Mouse (Mus musculus) urinary bladder, postnatal 4 days (tissue): ENCODE results near the gene Slc17a3.

ENCODE experiments used
- DNase-seq, 2 experiments: peaks; one replicate each; pipeline ENCODE4 v3.0.0; 2021 to 2022; ENCODE audit warnings: low spot score in 2 of 2

Gene Slc17a3

DNA sequence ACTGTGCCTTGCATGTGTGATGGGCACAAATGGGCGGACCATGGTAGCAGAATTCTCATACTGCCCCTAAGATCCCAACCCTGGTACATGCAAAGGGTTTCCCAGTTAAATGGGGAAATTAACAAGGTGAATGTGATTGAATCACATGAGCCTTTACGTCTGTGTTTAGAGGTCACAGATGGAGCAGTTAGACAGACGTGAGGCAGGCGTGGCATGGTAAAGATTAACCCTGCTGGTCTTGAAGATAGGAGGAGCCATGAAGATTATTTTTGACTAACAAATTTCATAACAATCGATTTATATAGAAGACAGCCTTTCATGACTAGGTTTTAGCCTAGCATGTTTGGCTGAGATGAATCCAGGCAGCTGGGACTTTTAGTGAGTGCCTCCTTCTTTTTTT lies 33.9 kb downstream of the Slc17a3 start:
- DNase-seq, result no peak

DNA sequence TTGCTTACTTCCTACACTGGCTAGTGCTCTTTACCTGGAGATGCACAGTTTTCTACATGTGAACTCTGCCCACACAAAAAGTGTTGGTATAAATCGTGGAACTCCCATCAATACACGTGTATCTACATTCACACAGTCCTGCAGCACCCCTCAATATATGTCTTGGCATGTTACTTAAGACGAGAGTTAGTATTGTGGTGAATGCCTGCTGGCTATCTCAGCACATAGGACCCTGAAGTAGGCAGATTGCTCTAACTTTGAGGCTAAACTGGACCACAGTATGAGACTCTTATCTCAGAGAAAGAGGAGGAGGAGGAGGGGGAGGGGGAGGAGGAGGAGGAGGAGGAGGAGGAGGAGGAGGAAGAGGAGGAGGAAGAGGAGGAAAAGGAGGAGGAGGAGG lies 39.9 kb downstream of the Slc17a3 start:
- DNase-seq, result no peak

DNA sequence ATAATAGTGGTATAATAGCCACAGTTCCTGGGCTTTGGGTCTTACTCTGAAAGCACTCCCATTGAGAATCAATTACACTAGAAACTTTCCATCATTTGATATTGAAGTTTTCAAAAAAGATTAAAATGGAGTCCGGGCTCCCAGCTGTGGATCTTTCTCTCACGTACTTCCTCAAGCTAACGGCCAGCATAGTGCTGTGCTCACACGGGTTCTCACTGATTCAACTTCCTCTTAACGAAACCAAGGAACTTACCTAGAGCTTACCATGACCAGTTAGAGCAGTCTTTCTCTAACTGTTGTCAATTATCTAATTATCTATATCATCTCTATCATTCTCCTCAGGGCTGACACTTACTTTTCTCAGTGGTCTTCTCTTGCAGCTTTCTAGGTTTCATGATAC lies 40.4 kb downstream of the Slc17a3 start:
- no peak for DNase-seq

DNA sequence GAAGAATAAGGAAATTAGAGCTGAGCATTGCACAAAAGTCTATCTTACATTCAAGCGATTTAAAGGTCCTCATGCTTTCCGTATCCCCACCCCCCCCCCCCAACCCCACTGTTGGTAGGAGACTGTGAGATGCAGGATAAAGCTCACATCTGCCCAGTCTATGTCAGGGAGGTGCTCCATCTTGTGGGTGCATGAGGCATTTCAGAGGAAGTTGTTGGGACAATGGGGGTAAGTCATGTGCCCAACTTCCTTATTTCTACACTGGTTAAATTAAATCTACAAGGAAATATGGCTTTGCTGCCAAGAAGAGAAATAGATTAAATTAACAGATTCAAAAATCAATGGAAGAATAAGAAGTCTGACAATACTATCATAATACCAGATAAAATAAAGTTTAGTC lies 46.3 kb downstream of the Slc17a3 start:
- DNase-seq, result no peak

DNA sequence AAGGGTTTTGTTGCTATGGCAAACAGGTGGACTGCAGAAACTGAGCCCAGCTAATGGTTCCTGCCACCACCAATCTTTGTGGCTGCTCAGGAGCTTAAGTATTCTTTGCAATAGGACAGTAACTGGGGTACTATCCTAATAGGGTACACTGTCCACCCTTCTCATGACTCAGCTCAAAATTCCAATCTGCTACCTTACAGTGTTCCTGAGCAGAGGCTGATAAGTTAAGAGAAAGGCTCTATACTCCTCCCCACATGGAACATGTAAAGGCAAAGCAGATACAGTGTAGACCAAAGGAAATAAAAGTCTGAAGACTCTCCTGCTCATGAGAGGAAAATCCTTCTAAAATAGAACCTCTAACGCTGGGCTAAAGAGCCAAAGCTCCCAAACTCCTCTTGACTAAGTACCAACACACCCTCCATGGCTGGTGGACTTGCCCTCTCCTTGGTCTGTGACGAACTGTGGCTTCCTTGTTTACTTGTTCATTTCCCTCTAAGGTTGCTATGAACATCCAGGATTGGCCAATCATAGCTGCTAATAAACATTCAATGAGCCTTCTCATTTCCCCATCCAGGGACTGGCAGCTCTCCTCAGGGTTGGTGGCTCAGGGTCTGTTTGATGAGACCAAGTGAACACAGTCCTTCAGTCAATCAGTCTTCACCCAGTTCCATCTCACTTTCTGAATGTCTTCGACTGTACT lies 47.9 kb downstream of the Slc17a3 start:
- DNase-seq, result no peak

DNA sequence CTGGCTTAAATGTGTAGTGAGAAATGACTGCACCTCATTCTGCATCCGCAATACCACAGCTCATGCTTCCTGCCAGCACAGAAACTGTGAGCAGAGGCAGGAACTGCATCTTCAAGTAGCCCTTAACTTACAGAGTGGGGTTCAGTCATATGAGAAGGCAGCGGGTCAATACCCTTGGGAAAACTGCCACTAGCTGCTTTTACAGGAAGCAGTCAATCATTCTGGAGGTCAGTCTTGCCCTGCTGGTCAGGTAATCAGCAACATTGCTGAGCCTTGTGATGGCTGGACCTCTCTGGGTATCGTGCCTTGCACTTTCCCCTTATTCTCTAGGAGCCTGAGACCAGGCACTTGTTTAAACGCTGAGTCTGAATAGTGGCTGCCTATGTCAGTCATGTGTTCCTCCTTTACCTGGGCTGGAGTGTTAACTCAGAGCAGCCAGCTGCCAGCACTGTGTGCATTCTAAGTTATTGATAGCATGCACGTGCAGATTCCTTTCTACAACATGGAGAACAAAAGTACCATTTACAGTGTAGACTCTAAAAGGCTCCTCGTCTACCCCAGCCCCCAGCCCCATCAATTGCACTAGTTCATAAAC lies 49.9 kb downstream of the Slc17a3 start:
- DNase-seq, result no peak

DNA sequence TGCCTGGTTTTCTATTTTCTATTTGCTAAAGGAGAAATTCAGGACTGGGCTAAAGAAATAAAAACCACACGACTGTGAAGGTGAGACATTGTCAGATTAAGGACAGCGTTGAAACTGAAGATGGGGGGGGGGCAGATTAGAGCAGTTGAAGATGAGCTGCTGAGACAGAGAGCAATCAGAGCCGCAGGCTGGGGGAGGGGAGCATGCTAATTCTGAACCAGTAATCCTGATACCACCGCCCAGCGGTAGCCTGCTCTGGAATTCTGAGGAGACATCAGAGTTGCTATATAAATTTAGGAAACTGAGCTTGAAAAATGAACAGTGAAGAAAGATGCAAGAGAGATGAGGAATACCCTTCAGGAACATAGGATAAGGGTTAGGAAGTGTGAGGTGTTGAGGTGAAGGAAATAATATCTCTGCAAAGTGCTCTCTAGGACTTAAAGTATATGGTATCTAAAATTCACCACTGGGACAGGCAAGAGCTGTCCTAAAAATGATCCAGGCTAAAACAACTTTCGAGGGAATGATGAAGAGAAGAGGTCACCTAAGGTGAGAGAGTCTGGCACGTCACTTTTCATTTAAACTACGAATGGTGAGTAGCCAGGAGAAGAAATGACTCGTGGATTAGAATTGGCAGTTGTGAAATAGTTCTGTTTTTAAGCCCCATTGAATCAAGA lies 53.5 kb downstream of the Slc17a3 start:
- no peak for DNase-seq

DNA sequence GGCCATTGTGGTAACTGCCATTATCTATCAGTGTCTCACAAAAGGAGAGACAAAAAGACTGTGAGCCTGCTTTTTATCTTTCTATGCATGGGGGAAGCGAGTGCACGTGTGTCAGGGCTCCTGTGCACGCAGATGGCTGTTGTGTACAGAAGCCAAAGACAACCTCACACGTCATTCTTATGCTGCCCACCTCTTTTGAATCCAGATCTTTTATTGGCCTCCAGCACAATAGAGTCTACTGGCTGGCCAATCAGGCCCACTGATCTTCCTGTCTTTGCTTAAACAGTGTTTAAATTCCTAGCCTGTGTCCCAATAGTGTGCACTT lies 54.0 kb downstream of the Slc17a3 start:
- DNase-seq, result no peak

DNA sequence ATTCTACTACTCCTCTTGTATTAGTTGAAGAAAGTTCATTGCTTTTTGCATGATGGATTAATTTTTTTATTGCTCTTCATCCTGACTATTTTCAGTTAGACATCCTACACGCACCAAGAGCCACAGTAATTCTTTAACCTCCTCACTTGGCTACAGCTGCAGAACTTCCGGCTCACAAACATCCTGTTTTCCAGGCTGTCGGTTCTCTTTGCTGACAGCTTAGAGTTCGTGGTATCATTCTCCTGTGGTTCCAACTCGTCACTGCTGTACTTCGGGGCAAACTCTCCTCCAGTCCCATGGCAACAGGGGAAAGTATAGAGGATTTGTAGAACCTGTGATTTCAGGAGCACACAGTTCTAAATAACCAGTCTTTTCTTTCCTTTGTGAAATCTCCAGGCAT lies 59.0 kb downstream of the Slc17a3 start:
- no peak for DNase-seq

DNA sequence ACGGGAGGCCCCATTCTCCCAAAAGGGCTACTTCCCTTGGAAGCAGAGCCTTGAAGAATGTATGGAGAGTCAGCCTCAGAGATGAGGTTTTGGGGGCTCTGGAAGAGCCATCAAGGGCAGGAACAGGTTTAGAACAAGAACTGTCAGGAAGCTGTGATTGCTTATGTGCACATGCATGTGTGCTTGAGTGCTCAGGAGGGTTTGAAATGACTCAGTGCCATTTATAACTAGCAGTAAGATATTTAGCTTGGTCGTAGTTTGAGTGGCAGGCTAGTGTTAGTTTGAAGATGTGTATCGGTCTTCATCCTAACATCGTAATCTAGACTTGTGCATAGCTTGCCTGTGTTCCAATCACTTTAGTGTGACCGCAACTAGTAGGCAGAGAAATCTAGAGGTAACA lies 67.7 kb downstream of the Slc17a3 start:
- no peak for DNase-seq

DNA sequence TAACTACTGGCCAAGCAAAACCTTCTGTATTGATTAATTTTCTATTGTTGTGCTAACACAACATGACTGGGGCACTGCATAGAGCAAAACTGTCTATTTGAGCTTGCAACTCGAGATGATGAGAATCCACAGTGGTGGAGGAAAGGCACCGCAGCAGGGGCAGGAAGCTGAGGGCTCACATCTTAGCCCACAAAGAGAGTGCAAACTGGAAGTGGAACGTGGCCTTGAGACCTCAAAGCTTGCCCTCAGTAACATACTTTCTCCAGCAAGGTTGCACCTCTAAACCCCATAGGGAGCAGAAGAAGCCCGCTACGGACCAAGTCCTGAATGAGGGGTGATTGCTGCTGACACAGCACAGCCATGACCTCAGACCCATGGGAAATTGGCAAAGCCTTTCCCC lies 70.9 kb downstream of the Slc17a3 start:
- DNase-seq, result no peak
